Mouse (Mus musculus) liver, embryonic 14.5 days (tissue): Measurements from ENCODE around the gene Crip1.

Source experiments
- CTCF ChIP-seq: IDR thresholded peaks from 2 replicates; pipeline ENCODE4 v1.5.1; 2016; ENCODE audit warnings: antibody characterized with exemption, low read depth, control low read depth
- EP300 ChIP-seq: IDR thresholded peaks from 2 replicates; pipeline ENCODE4 v1.6.1; 2016; ENCODE audit warnings: antibody characterized with exemption, low read depth

DNA sequence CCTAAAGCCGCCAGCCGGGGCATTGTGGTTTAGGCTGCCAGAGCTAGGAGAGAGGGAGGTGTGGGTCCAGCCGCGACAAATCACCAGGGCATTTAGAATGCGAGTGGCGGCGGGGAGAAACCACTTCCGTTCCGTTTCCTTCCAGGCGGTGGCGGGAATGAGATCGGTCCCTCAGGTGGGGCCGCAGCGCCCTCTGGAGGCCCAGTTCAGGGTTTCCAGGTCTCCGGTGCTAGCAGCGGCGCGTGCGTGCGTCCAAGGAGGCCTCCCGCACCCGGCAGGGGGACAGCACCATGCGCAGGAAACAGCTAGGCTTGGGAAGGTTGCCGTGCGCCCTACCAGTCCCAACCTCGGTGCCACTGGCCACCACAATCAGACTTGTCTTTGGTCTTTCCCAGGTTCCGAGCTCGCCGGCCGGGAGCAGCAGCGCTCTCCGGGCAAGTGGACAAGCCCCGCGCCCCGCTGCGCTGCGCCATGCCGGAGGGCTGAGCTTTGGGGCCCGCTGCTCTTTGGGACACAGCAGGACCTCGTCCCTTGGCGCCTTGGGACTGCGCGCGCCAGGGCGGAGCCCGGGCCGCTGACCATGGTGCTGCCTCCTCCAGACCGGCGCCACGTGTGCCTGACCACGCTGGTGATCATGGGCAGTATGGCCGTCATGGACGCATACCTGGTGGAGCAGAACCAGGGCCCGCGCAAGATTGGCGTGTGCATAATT, 41.6 kb downstream of the Crip1 start:
- TF ChIP-seq EP300 (no peak), CTCF (peak; percentile 84)
